Mouse (Mus musculus) liver, embryonic 14.5 days (tissue): ENCODE results near the gene Tmprss4. TPM values are rescaled to one million over a fixed set of nuclear protein-coding genes. Genes with fewer than 3 reads are reported as not detected.

Experiments
- ATAC-seq: fragments of 200-750 bp; cut with Nextera tagmentation; 2 replicates; pipeline ENCODE4 v1.8.0; 2017; ENCODE audit warnings: moderate number of reproducible peaks, mild to moderate bottlenecking, moderate library complexity; ENCODE audit not compliant: insufficient read depth
- DNase-seq, 3 experiments: peaks; one replicate each; pipeline ENCODE4 v3.0.0-alpha.2; 2012 to 2013; ENCODE audit warnings: low read depth in 3 of 3, low spot score in 3 of 3
- H3K27ac ChIP-seq: fragments of 300-500 bp; sonication (generic); 2 replicates; pipeline ENCODE4 v1.5.1; 2014; ENCODE audit warnings: moderate library complexity, mild to moderate bottlenecking, control low read depth, inconsistent platforms
- H3K27me3 ChIP-seq: fragments of 300-500 bp; sonication (generic); 2 replicates; pipeline ENCODE4 v1.6.1; 2014; ENCODE audit warnings: mild to moderate bottlenecking, low read length, moderate library complexity; ENCODE audit not compliant: control insufficient read depth, insufficient read depth
- H3K36me3 ChIP-seq: fragments of 300-500 bp; sonication (generic); replicated peaks from 2 replicates; pipeline ENCODE4 v1.6.1; 2014; ENCODE audit warnings: low read depth; ENCODE audit not compliant: control insufficient read depth, insufficient read depth
- H3K4me1 ChIP-seq, 2 experiments: fragments of 200-500 bp in 1 of 2; fragments of 300-500 bp in 1 of 2; sonication (generic) in 1 of 2; replicated peaks; 2 replicates each; pipeline ENCODE4 v1.6.1; 2012 to 2014; ENCODE audit warnings: antibody characterized with exemption in 1 of 2, inconsistent platforms in 1 of 2, low read length in 1 of 2; ENCODE audit not compliant: control insufficient read depth in 2 of 2, insufficient read depth in 2 of 2
- H3K4me2 ChIP-seq: fragments of 300-500 bp; sonication (generic); 2 replicates; pipeline ENCODE4 v1.6.1; 2014; ENCODE audit warnings: low read depth, mild to moderate bottlenecking, control low read depth, moderate library complexity
- H3K4me3 ChIP-seq, 2 experiments: fragments of 200-500 bp in 1 of 2; fragments of 300-500 bp in 1 of 2; sonication (generic) in 1 of 2; 2 replicates each; pipeline ENCODE4 v1.5.1; 2012 to 2014; ENCODE audit warnings: low read depth in 2 of 2, low read length in 2 of 2, mild to moderate bottlenecking in 2 of 2, control low read depth in 1 of 2, inconsistent platforms in 1 of 2, moderate library complexity in 1 of 2; ENCODE audit not compliant: insufficient read depth in 1 of 2
- H3K9ac ChIP-seq: fragments of 300-500 bp; sonication (generic); replicated peaks from 2 replicates; pipeline ENCODE4 v1.6.1; 2014; ENCODE audit warnings: mild to moderate bottlenecking, control low read depth, moderate library complexity
- H3K9me3 ChIP-seq: fragments of 300-500 bp; sonication (generic); 2 replicates; pipeline ENCODE4 v1.6.1; 2016; ENCODE audit warnings: low read length, mixed read lengths; ENCODE audit not compliant: control insufficient read depth
- CTCF ChIP-seq: IDR thresholded peaks from 2 replicates; pipeline ENCODE4 v1.5.1; 2016; ENCODE audit warnings: antibody characterized with exemption, low read depth, control low read depth
- EP300 ChIP-seq: IDR thresholded peaks from 2 replicates; pipeline ENCODE4 v1.6.1; 2016; ENCODE audit warnings: antibody characterized with exemption, low read depth
- WGBS: fragments of 180-500 bp; shearing (Covaris S2); extraction: QIAGEN DNeasy Blood & Tissue Kit; methylation state at CpG from one replicate; pipeline ENCODE4 v1.1.7; 2014; ENCODE audit not compliant: insufficient replicate concordance; 5-methylcytosine and 5-hydroxymethylcytosine counted together
- polyA plus RNA-seq, 2 experiments: library from polyadenylated mRNA; depleted of rRNA in 1 of 2; stranded (reverse) in 1 of 2; unstranded in 1 of 2; fragments of >200 nt; fragmentation: Nextera tagmentation in 1 of 2; extraction: Ambion mirVana in 1 of 2; gene quantifications; 2 replicates each; pipeline versions ENCODE4 v1.2.1 to v1.2.3; 2012 to 2014

The Tmprss4 gene
- polyA plus RNA-seq, 2 experiments, result 0.05 to 0.06 TPM

GRCm38 (mm10) chr9:45179282-45179681 is 24.6 kb downstream of the Tmprss4 start:
- Histone ChIP-seq H3K9ac (no peak overlapping the region), H3K4me3 (no peak overlapping the region), H3K27ac (no peak overlapping the region), H3K36me3 (no peaks in the 10 kb centered on the region), H3K4me1 (peaks cover 0 to 3% of the 10 kb centered on the region in 2 experiments; a peak in 1 of 4 replicates), H3K27me3 (no peaks in the 10 kb centered on the region), H3K4me2 (no peak overlapping the region), H3K9me3 (no peaks in the 10 kb centered on the region)
- ATAC-seq (no peak), DNase-seq (no peak)
- TF ChIP-seq EP300 (no peak), CTCF (no peak)
- 57% methylated on average over 5 of the region's 5 CpGs for WGBS

DNA sequence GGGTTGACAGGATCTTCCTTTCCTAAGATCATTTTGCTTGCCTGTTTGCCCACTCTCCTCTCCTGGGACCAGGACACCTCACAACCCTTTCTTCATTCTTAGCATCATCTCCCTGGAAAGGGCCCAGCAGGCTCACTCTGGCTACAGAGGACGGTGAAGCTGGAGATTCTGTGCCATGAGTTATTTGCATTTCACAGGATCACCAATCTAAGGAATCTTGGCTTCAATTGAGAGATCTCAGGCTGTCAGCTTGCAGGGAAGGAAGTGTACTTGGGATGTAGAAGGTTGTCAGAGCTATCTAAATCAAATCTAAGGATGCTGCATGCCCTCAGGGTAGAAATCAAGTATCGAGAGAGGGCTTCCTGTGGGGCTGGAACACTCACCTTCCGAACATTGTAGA is 30.4 kb downstream of the Tmprss4 start:
- no peak for ATAC-seq

DNA sequence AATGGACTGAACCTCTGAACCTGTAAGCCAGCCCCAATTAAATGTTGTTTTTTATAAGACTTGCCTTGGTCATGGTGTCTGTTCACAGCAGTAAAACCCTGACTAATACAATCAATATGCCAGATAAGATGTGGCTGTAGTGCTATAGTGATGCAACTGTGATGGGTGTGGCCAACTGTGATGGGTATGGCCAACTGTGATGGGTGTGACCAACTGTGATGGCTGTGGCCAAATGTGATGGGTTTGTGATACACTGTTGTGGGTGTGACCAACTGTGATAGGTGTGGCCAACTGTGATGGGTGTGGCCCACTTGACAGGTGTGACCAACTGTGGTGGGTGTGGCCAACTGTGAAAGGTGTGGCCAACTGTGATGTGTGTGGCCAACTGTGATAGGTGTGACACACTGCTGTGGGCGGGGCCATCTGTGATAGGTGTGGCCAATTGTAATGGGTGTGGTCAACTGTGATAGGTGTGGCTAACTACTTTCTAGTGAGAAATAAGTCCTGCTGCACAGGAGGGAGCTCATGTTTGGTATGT is 32.8 kb downstream of the Tmprss4 start:
- WGBS, result 50% methylated on average over 1 of the region's 1 CpGs
- Histone ChIP-seq H3K27ac (no peak overlapping the region), H3K4me2 (no peak overlapping the region), H3K4me1 (no peaks in the 10 kb centered on the region), H3K36me3 (no peaks in the 10 kb centered on the region), H3K27me3 (no peaks in the 10 kb centered on the region), H3K9me3 (no peaks in the 10 kb centered on the region; the same call in 1 of the 2 replicates), H3K9ac (no peak overlapping the region), H3K4me3 (no peak overlapping the region)
- ATAC-seq, result no peak
- DNase-seq, result no peak
- no peak for TF ChIP-seq CTCF
- TF ChIP-seq EP300, result no peak

More for the DNA sequence above, 30.4 kb downstream of the Tmprss4 start:
- no peak overlapping the region for H3K9ac ChIP-seq
- no peaks in the 10 kb centered on the region; the same call in 1 of the 2 replicates for H3K9me3 ChIP-seq
- H3K27me3 ChIP-seq, result no peaks in the 10 kb centered on the region
- WGBS, result 39% methylated on average over 3 of the region's 3 CpGs
- H3K27ac ChIP-seq, result no peak overlapping the region
- no peak for DNase-seq
- no peak overlapping the region for H3K4me2 ChIP-seq
- H3K4me1 ChIP-seq, result no peaks in the 10 kb centered on the region
- H3K4me3 ChIP-seq, result no peak overlapping the region
- TF ChIP-seq EP300 (no peak), CTCF (no peak)
- no peaks in the 10 kb centered on the region for H3K36me3 ChIP-seq

- 68% methylated on average over 5 of the region's 5 CpGs for WGBS
- no peak overlapping the region for H3K4me2 ChIP-seq
Measured at GRCm38 (mm10) chr9:45170150-45170549, 33.7 kb downstream of the Tmprss4 start.

GRCm38 (mm10) chr9:45167903-45168302 is 36.0 kb downstream of the Tmprss4 start:
- no peak overlapping the region for H3K9ac ChIP-seq
- DNase-seq (no peak), ATAC-seq (no peak)
- no peaks in the 10 kb centered on the region for H3K27me3 ChIP-seq
- 52% methylated on average over 5 of the region's 5 CpGs for WGBS
- H3K9me3 ChIP-seq, result no peaks in the 10 kb centered on the region; the same call in 1 of the 2 replicates
- no peak for TF ChIP-seq EP300
- H3K27ac ChIP-seq, result no peak overlapping the region
- H3K4me2 ChIP-seq, result no peak overlapping the region
- H3K4me3 ChIP-seq, result no peak overlapping the region
- no peaks in the 10 kb centered on the region for H3K36me3 ChIP-seq
- H3K4me1 ChIP-seq, result no peaks in the 10 kb centered on the region

More at GRCm38 (mm10) chr9:45170150-45170549, 33.7 kb downstream of the Tmprss4 start:
- no peaks in the 10 kb centered on the region for H3K4me1 ChIP-seq
- H3K9me3 ChIP-seq, result no peaks in the 10 kb centered on the region; the same call in 1 of the 2 replicates
- ATAC-seq (no peak), DNase-seq (no peak)
- no peak overlapping the region for H3K4me3 ChIP-seq
- no peak for TF ChIP-seq EP300
- TF ChIP-seq CTCF, result no peak
- no peak overlapping the region for H3K27ac ChIP-seq
- H3K36me3 ChIP-seq, result no peaks in the 10 kb centered on the region
- H3K27me3 ChIP-seq, result no peaks in the 10 kb centered on the region
- no peak overlapping the region for H3K9ac ChIP-seq
